Comparison of ENCODE assay signal across 8 mouse cellular contexts in the genomic region with DNA sequence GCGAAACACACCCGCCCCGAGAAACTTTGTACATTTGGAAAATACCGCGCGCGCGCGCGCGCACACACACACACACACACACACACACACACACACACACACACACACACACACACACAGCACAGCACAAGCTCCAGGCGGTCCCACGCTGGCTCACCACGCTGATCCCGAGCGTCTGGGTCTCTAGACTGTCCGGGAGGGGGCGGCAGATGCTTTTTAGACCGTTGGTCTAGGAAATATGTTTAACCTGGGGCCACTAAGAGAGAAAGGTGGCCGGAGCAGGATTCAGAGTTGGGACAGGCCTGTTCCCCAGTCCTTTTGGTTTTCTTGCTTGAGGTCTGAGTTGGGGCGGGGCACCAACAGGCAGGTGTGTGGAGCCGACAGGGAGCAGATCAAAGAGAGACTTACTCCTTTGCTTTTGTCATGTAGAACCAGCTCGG. TPM values are rescaled to one million over a fixed set of nuclear protein-coding genes. Genes with fewer than 3 reads are reported as not detected.
DNase-seq lines count a peak whose midpoint lies in the region; ATAC-seq and TF ChIP-seq lines count a peak whose summit lies in the region.

No protein-coding gene starts in this region.

- 3% methylated on average over 23 of the region's 23 CpGs for WGBS in heart, embryonic 10.5 days
- 4% methylated on average over 23 of the region's 23 CpGs for WGBS in kidney, embryonic 14.5 days
- WGBS in small intestine, adult 2 months = 7% methylated on average over 22 of the region's 23 CpGs

- H3K4me1 ChIP-seq in brown adipose tissue, adult 24 weeks (ENCODE audit: control insufficient read depth, insufficient read depth, insufficient read length, low read length) = no peaks in the 10 kb centered on the region
- peaks cover 52% of the 10 kb centered on the region for H3K4me1 ChIP-seq in heart, embryonic 10.5 days
- peaks cover 22% of the 10 kb centered on the region; the same call in 1 of the 2 replicates for H3K4me1 ChIP-seq in kidney, embryonic 14.5 days (ENCODE audit: control insufficient read depth, insufficient read depth, low read length)
- H3K4me1 ChIP-seq in small intestine, adult 2 months (ENCODE audit: control insufficient read depth, insufficient read depth, insufficient read length, low read length) = peaks cover 3% of the 10 kb centered on the region; the same call in 1 of the 2 replicates

- H3K4me2 ChIP-seq in kidney, embryonic 14.5 days (replicated peaks; ENCODE audit: low read depth, low read length) = peak overlapping the region; percentile 62

- no peaks in the 10 kb centered on the region for H3K36me3 ChIP-seq in heart, embryonic 10.5 days
- H3K36me3 ChIP-seq in kidney, embryonic 14.5 days (ENCODE audit: control insufficient read depth, insufficient read depth, low read length) = no peaks in the 10 kb centered on the region
- H3K36me3 ChIP-seq in small intestine, adult 2 months (ENCODE audit: control insufficient read depth, insufficient read depth, low read length) = no peaks in the 10 kb centered on the region

- H3K27ac ChIP-seq in brown adipose tissue, adult 24 weeks (replicated peaks; ENCODE audit: low read depth, low read length) = no peak overlapping the region
- peak overlapping the region; percentile 78 for H3K27ac ChIP-seq in heart, embryonic 10.5 days
- H3K27ac ChIP-seq in kidney, embryonic 14.5 days (ENCODE audit: low read depth, low read length) = no peak overlapping the region
- no peak overlapping the region for H3K27ac ChIP-seq in small intestine, adult 2 months (ENCODE audit: insufficient read depth, low read depth, low read length)

- no peaks in the 10 kb centered on the region for H3K9me3 ChIP-seq in heart, embryonic 10.5 days
- no peaks in the 10 kb centered on the region for H3K9me3 ChIP-seq in kidney, embryonic 14.5 days (ENCODE audit: control insufficient read depth, low read length)

- peak; percentile 51 to 61 for DNase-seq in right cerebral cortex, postnatal 10 days (ENCODE audit: low spot score in 2 of 2)
- no peak for DNase-seq in right cerebral cortex, adult 18-20 months
- peak; percentile 87 for DNase-seq in heart, embryonic 10.5 days (ENCODE audit: low spot score)
- DNase-seq in lung, postnatal 10 days = peak; percentile 83
- DNase-seq in layer of hippocampus, adult 9-10 months (ENCODE audit: low spot score) = no peak

- H3K9ac ChIP-seq in kidney, embryonic 14.5 days (ENCODE audit: low read depth, low read length) = no peak overlapping the region

- TF ChIP-seq CTCF in small intestine, adult 2 months (IDR thresholded peaks at IDR 0.05; ENCODE audit: extremely low read depth, insufficient read length, insufficient replicate concordance, low read depth, low read length) = peak; percentile 38; the same call in 1 of the 2 replicates

- TF ChIP-seq POLR2A in small intestine, adult 2 months (IDR thresholded peaks at IDR 0.05; ENCODE audit: low read depth, low read length) = no peak

- H3K4me3 ChIP-seq in brown adipose tissue, adult 24 weeks (ENCODE audit: insufficient read depth, low read depth, low read length) = peak overlapping the region; percentile 53
- peak overlapping the region; percentile 60 for H3K4me3 ChIP-seq in heart, embryonic 10.5 days
- H3K4me3 ChIP-seq in kidney, embryonic 14.5 days (ENCODE audit: low read length) = peak overlapping the region; percentile 28
- peak overlapping the region; percentile 55 for H3K4me3 ChIP-seq in small intestine, adult 2 months (ENCODE audit: low read depth, low read length)

- H3K27me3 ChIP-seq in heart, embryonic 10.5 days (ENCODE audit: insufficient read depth, poor library complexity, severe bottlenecking) = peaks cover 25% of the 10 kb centered on the region; the same call in 1 of the 2 replicates
- no peaks in the 10 kb centered on the region for H3K27me3 ChIP-seq in kidney, embryonic 14.5 days (ENCODE audit: control insufficient read depth, insufficient read depth, low read length)
- no peaks in the 10 kb centered on the region for H3K27me3 ChIP-seq in small intestine, adult 2 months (ENCODE audit: control insufficient read depth, insufficient read depth, low read length)

- peak; percentile 79 for ATAC-seq in kidney, embryonic 14.5 days (ENCODE audit: low FRiP score, low TSS enrichment)

RNA-seq across cellular contexts. Expression of a gene that starts 30.4 kb away (rescaled TPM):
- 12.4 and 12.7 TPM in 2 replicates for polyA plus RNA-seq in brown adipose tissue, adult 24 weeks (2012; ENCODE audit: insufficient read depth, insufficient read length, missing spikeins)
- polyA plus RNA-seq in heart, embryonic 10.5 days (2016; fragmentation: Nextera tagmentation; extraction: Ambion mirVana) = 2.4 and 3.9 TPM in 2 replicates
- 7.2 and 9.6 TPM in 2 replicates for polyA plus RNA-seq in kidney, embryonic 14.5 days (2014; fragmentation: Nextera tagmentation; extraction: Ambion mirVana)
- 42.7 and 79.6 TPM in 2 replicates for polyA plus RNA-seq in small intestine, adult 2 months (2012; rRNA removed)

RNA-seq across cellular contexts. Expression of a gene that starts 31.6 kb away (rescaled TPM):
- polyA plus RNA-seq in brown adipose tissue, adult 24 weeks (2012; ENCODE audit: insufficient read depth, insufficient read length, missing spikeins) = 370 and 390 TPM in 2 replicates
- 27.2 and 27.4 TPM in 2 replicates for polyA plus RNA-seq in heart, embryonic 10.5 days (2016; fragmentation: Nextera tagmentation; extraction: Ambion mirVana)
- 22.6 and 33.4 TPM in 2 replicates for polyA plus RNA-seq in kidney, embryonic 14.5 days (2014; fragmentation: Nextera tagmentation; extraction: Ambion mirVana)
- polyA plus RNA-seq in small intestine, adult 2 months (2012; rRNA removed) = 43.4 and 112 TPM in 2 replicates

Comparison
In these comparisons a context has a peak if more than half of its experiments do, and no peak if none do; other contexts are left out.
1. DNase-seq: peak in right cerebral cortex, postnatal 10 days (2 of 2), heart, embryonic 10.5 days (single experiment) and lung, postnatal 10 days (single experiment); none in right cerebral cortex, adult 18-20 months (single experiment) and layer of hippocampus, adult 9-10 months (single experiment).
2. Peak in every context shown above with its lines, with median percentiles within 50 percentile points of each other: H3K4me3 ChIP-seq.